Mouse (Mus musculus) brain, embryonic 14.5 days (tissue): ENCODE data around the gene Gm38100.

Experiments used
- CTCF ChIP-seq: fragments of 200-500 bp; IDR thresholded peaks from 2 replicates; pipeline ENCODE4 v1.5.1; 2012; ENCODE audit warnings: inconsistent platforms, mild to moderate bottlenecking, moderate library complexity, borderline replicate concordance; ENCODE audit not compliant: insufficient read depth, insufficient read length; ENCODE audit errors: extremely low read depth
- POLR2A ChIP-seq: fragments of 200-500 bp; IDR thresholded peaks from 2 replicates; pipeline ENCODE4 v1.6.1; 2012; ENCODE audit warnings: mild to moderate bottlenecking, inconsistent platforms, borderline replicate concordance; ENCODE audit not compliant: poor library complexity, insufficient read depth, insufficient read length, severe bottlenecking; ENCODE audit errors: extremely low read depth

DNA sequence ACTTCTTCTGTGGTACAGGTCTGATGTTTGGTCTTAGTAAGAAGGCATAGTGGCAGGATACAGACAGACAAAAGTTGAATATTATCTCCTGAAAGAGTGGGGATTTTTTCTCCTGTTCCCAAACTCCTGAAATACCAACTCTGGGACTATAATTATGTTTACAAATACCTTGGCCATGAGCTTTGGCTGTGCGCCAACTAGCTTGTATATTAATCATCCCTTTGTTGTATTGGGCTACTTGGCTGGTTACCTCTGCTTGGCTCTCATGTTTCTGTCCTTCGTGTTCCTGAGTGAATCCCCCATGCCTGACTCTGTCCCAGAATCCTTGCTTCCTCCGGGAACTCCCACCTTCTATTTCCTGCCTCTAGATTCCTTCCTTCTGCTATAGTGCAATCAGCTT lies 36.7 kb upstream of the Gm38100 start:
- TF ChIP-seq CTCF: no peak
- no peak for TF ChIP-seq POLR2A
